Mouse (Mus musculus) neural tube, embryonic 10.5 days (tissue): Measurements from ENCODE around the gene Ccdc182.

Experiments
- DNase-seq: peaks from one replicate; pipeline ENCODE4 v3.0.0-alpha.2; 2017; ENCODE audit warnings: low spot score; ENCODE audit errors: extremely low spot score

Ccdc182 gene

GRCm38 (mm10) chr11:88327016-88327415, 33.2 kb downstream of the Ccdc182 start:
- DNase-seq: no peak

- DNase-seq: no peak
Observed at GRCm38 (mm10) chr11:88328813-88329595, 35.1 kb downstream of the Ccdc182 start.

GRCm38 (mm10) chr11:88330799-88331198, 36.9 kb downstream of the Ccdc182 start:
- DNase-seq: no peak

- DNase-seq: no peak
Observed at GRCm38 (mm10) chr11:88331722-88332121, 37.9 kb downstream of the Ccdc182 start.

GRCm38 (mm10) chr11:88332309-88332934, 38.6 kb downstream of the Ccdc182 start:
- DNase-seq: no peak

- no peak for DNase-seq
Observed at GRCm38 (mm10) chr11:88334893-88335292, 41.0 kb downstream of the Ccdc182 start.

GRCm38 (mm10) chr11:88337926-88338325, 44.1 kb downstream of the Ccdc182 start:
- DNase-seq: no peak
